Mouse (Mus musculus) olfactory bulb, adult 2 months (tissue): ENCODE results near the gene Mknk1.

Experiments used
- CTCF ChIP-seq: fragments of 200-500 bp; IDR thresholded peaks from 2 replicates; pipeline ENCODE4 v1.5.1; 2012; ENCODE audit warnings: low read depth, mild to moderate bottlenecking, low read length, moderate library complexity; ENCODE audit not compliant: insufficient read depth
- POLR2A ChIP-seq: fragments of 200-500 bp; IDR thresholded peaks from 2 replicates; pipeline ENCODE4 v1.6.1; 2012; ENCODE audit warnings: mild to moderate bottlenecking, low read depth, low read length, moderate library complexity; ENCODE audit not compliant: insufficient read depth

GRCm38 (mm10) chr4:115846656-115847055 lies 7.7 kb downstream of the Mknk1 start:
- TF ChIP-seq CTCF = no peak
- TF ChIP-seq POLR2A = no peak
